Mouse (Mus musculus): ENCODE measurements around the gene Gm49322. TPM values are rescaled to one million over a fixed set of nuclear protein-coding genes. Genes with fewer than 3 reads are reported as not detected.

Gm49322 gene
- polyA plus RNA-seq, 1 experiment from 2014 or later = 6.4 TPM

Small RNAs within 50 kb of the gene (microRNA-seq; reads per million reads assigned to microRNA genes)
- gene Mir6912 = not detected

Other genes with a start within 250 kb of the Gm49322 start
- gene Plk5, start 249.6 kb upstream of the Gm49322 start, polyA plus RNA-seq (2016; fragmentation: Nextera tagmentation; extraction: Ambion mirVana) = 0.37 and 0.43 TPM in 2 replicates
- gene Mex3d, start 218.4 kb upstream of the Gm49322 start, polyA plus RNA-seq (2016; fragmentation: Nextera tagmentation; extraction: Ambion mirVana) = 6.4 and 7.1 TPM in 2 replicates
- gene Mbd3, start 206.5 kb upstream of the Gm49322 start, polyA plus RNA-seq (2016; fragmentation: Nextera tagmentation; extraction: Ambion mirVana) = 371 and 377 TPM in 2 replicates
- gene Uqcr11, start 199.2 kb upstream of the Gm49322 start, polyA plus RNA-seq (2016; fragmentation: Nextera tagmentation; extraction: Ambion mirVana) = 615 and 629 TPM in 2 replicates
- 225 and 235 TPM in 2 replicates for gene Tcf3, start 172.4 kb upstream of the Gm49322 start, polyA plus RNA-seq (2016; fragmentation: Nextera tagmentation; extraction: Ambion mirVana)
- gene Onecut3, start 111.2 kb upstream of the Gm49322 start, polyA plus RNA-seq (2016; fragmentation: Nextera tagmentation; extraction: Ambion mirVana) = 0.17 and 0.58 TPM in 2 replicates
- gene Atp8b3, start 66.9 kb upstream of the Gm49322 start, polyA plus RNA-seq (2016; fragmentation: Nextera tagmentation; extraction: Ambion mirVana) = 0.51 and 0.75 TPM in 2 replicates
- 34.7 and 35.0 TPM in 2 replicates for gene Rexo1, start 44.5 kb upstream of the Gm49322 start, polyA plus RNA-seq (2016; fragmentation: Nextera tagmentation; extraction: Ambion mirVana)
- gene Klf16, start 28.7 kb upstream of the Gm49322 start, polyA plus RNA-seq (2016; fragmentation: Nextera tagmentation; extraction: Ambion mirVana) = 8.5 TPM in 2 replicates
- 79.8 and 84.9 TPM in 2 replicates for gene Abhd17a, start 15.7 kb upstream of the Gm49322 start, polyA plus RNA-seq (2016; fragmentation: Nextera tagmentation; extraction: Ambion mirVana)
- 84.8 and 88.2 TPM in 2 replicates for gene Scamp4, start 3.1 kb upstream of the Gm49322 start, polyA plus RNA-seq (2016; fragmentation: Nextera tagmentation; extraction: Ambion mirVana)
- gene Adat3, start 3.1 kb upstream of the Gm49322 start, polyA plus RNA-seq (2016; fragmentation: Nextera tagmentation; extraction: Ambion mirVana) = 10.9 and 14.1 TPM in 2 replicates
- 198 TPM in 2 replicates for gene Csnk1g2, start 16.8 kb downstream of the Gm49322 start, polyA plus RNA-seq (2016; fragmentation: Nextera tagmentation; extraction: Ambion mirVana)
- gene Btbd2, start 51.0 kb downstream of the Gm49322 start, polyA plus RNA-seq (2016; fragmentation: Nextera tagmentation; extraction: Ambion mirVana) = 83.2 and 84.8 TPM in 2 replicates
- gene Mknk2, start 72.1 kb downstream of the Gm49322 start, polyA plus RNA-seq (2016; fragmentation: Nextera tagmentation; extraction: Ambion mirVana) = 118 and 119 TPM in 2 replicates
- gene Mob3a, start 96.0 kb downstream of the Gm49322 start, polyA plus RNA-seq (2016; fragmentation: Nextera tagmentation; extraction: Ambion mirVana) = 54.4 and 54.7 TPM in 2 replicates
- 10.5 and 10.8 TPM in 2 replicates for gene Izumo4, start 96.2 kb downstream of the Gm49322 start, polyA plus RNA-seq (2016; fragmentation: Nextera tagmentation; extraction: Ambion mirVana)
- 60.5 and 61.5 TPM in 2 replicates for gene Ap3d1, start 136.2 kb downstream of the Gm49322 start, polyA plus RNA-seq (2016; fragmentation: Nextera tagmentation; extraction: Ambion mirVana)
- 23.5 and 25.0 TPM in 2 replicates for gene Dot1l, start 149.2 kb downstream of the Gm49322 start, polyA plus RNA-seq (2016; fragmentation: Nextera tagmentation; extraction: Ambion mirVana)
- 114 and 127 TPM in 2 replicates for gene Sf3a2, start 192.2 kb downstream of the Gm49322 start, polyA plus RNA-seq (2016; fragmentation: Nextera tagmentation; extraction: Ambion mirVana)
- 181 and 184 TPM in 2 replicates for gene Plekhj1, start 192.6 kb downstream of the Gm49322 start, polyA plus RNA-seq (2016; fragmentation: Nextera tagmentation; extraction: Ambion mirVana)
- 0.11 and 0.17 TPM in 2 replicates for gene Amh, start 199.2 kb downstream of the Gm49322 start, polyA plus RNA-seq (2016; fragmentation: Nextera tagmentation; extraction: Ambion mirVana)
- gene Jsrp1, start 207.5 kb downstream of the Gm49322 start, polyA plus RNA-seq (2016; fragmentation: Nextera tagmentation; extraction: Ambion mirVana) = 0.26 and 0.52 TPM in 2 replicates
- gene Oaz1, start 220.6 kb downstream of the Gm49322 start, polyA plus RNA-seq (2016; fragmentation: Nextera tagmentation; extraction: Ambion mirVana) = 2,205 and 2,316 TPM in 2 replicates
- gene Lingo3, start 238.0 kb downstream of the Gm49322 start, polyA plus RNA-seq (2016; fragmentation: Nextera tagmentation; extraction: Ambion mirVana) = 1.3 and 1.6 TPM in 2 replicates
- gene Lsm7, start 249.2 kb downstream of the Gm49322 start, polyA plus RNA-seq (2016; fragmentation: Nextera tagmentation; extraction: Ambion mirVana) = 364 TPM in 2 replicates
- gene Sppl2b, start 249.3 kb downstream of the Gm49322 start, polyA plus RNA-seq (2016; fragmentation: Nextera tagmentation; extraction: Ambion mirVana) = 45.2 and 45.3 TPM in 2 replicates

Data from embryonic facial prominence, embryonic 10.5 days (tissue).